Mouse (Mus musculus): Measurements from ENCODE around the gene Actr3b.

DNA sequence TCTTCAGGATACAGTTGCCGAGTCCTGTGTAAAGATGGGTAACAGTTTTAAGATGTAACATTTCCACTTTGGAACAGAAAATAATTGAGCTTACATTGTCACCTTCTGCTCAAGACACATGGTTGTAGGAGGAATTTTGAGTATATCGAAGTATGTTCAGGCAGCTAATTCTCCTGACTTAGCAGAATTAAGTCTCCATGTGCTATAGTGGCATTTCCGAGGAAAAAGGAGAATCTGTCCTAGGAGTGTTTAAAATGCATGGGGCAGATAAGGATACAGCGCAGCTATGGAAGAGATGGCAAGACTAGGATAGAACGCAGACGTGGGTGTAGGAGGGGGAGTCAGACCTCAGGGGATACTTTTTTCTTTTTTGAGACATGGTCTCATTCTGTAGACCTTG, 31.8 kb downstream of the Actr3b start:
- no peak for TF ChIP-seq CTCF (IDR thresholded peaks at IDR 0.05; ENCODE audit: insufficient read depth, low read depth, low read length)
- TF ChIP-seq POLR2A (IDR thresholded peaks at IDR 0.05; ENCODE audit: insufficient read depth, low read depth, low read length) = no peak
